Mouse (Mus musculus): ENCODE data around the gene Klhdc2.

DNA sequence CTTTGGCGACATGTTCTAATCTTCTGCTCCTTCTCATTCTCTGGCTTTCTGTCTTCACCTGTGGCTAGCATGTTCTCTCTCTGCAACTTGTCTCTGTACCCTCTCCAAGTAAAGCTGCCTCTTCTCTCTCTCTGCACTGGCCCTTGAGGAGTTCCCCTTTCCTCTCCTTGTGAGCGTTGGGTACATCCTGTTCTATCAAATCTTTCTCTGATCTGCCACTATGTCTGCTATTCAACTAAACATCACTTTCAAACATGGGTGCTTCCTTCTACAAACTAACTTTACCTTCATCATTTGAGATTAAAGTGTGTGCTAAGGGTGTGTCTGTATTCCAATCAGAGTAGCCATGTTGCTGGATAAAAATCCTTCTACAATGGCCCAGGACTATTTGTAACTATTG lies 1.5 kb upstream of the Klhdc2 start:
- TF ChIP-seq POLR2A (IDR thresholded peaks at IDR 0.05; ENCODE audit: insufficient read depth, low read depth, low read length) (no peak), CTCF (IDR thresholded peaks at IDR 0.05; ENCODE audit: insufficient read depth, low read depth, low read length) (no peak)
